Mouse (Mus musculus): ENCODE data around the gene Numa1. TPM values are rescaled to one million over a fixed set of nuclear protein-coding genes. Genes with fewer than 3 reads are reported as not detected.
A peak's percentile ranks its signal among the peaks of the same experiment; 100 is the strongest.
"Not testable (repeated sequence)": the region's sequence is repeated elsewhere in the genome, so short reads cannot be mapped to it uniquely, and the experiment has no call there.

Gene Numa1
- total RNA-seq, 2 experiments from 2014 or later = 73.4 to 75.3 TPM

DNA sequence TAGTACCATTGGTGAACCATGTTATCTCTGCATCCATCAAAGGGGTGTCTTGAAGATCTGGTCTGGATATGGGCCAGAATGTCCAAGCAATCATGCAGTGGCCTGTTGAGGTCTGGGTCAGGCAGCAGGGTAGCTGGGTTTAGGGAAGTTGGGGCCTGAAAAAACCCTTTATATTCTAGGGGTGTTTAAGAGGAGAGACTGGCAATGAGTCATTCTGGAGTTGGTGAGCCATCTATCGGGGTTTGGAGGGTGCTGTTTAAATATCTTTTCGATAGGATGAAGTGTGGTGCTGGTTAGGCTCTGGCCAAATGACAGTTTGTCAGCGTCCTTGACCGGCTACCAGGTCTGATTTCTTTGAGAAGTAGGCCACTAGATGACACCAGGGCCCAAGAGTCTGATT is 2.0 kb downstream of the Numa1 start:
- DNase-seq (ENCODE audit: low spot score in 2 of 2) = no peak

DNA sequence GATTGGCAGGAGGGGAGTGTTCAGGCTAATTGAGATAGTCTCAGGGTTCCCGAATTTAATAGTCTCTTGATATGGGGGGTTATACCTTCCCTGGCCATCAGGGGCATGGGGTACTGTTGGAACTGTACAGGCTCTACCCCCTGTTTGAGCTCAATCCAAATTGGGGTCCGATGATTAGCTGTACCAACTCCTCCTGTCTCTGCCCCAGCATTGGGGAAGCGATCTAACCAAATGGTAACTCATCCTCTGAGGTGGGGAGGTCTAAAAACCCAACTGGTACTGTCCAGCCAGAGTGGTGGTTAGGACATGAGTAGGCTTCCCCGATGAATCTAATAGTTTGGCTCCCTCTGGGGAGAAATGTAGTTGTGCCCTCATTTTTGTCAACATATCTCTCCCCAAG is 3.1 kb downstream of the Numa1 start:
- DNase-seq (ENCODE audit: low spot score in 2 of 2) = no peak

DNA sequence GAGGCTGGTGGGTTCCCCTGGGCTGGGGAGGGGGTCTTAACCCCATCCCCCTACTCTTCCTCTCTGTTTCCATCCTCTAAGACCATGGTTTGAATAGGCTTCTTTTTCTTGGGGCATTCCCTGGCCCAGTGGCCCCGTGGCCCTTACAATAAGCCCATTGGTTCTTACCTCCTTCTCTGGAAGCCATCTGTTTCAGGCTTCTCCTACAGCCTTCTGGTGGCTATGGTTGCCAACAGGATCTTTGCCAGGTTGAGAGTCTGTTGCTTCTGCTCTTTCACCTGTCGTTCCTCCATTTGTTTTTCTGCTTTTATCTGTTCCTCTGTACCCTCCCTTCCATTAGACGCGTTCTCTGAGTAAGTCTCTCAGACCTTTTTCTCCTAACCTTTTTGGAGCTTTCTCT is 3.7 kb downstream of the Numa1 start:
- peak; percentile 36 to 45 for DNase-seq (ENCODE audit: low spot score in 2 of 2)

DNA sequence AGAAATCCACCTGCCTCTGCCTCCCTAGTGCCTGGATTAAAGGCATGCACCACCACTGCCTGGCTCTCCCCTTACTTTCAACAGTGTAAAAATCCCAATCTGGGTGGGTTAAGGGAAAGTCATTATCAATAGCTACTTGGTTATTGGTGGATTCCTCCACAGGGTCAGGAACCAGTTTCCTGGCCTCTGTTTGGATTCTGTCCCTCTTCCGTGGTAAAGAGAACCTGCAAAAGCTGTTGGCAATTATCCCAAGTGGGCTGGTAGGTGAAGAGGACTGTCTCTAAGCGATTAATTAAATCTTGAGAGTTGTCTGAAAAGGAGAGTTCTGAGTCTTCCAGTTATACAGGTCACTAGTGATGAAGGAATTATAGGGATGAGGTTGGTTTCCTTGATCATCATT is 4.4 kb downstream of the Numa1 start:
- no peak for DNase-seq (ENCODE audit: low spot score in 2 of 2)

DNA sequence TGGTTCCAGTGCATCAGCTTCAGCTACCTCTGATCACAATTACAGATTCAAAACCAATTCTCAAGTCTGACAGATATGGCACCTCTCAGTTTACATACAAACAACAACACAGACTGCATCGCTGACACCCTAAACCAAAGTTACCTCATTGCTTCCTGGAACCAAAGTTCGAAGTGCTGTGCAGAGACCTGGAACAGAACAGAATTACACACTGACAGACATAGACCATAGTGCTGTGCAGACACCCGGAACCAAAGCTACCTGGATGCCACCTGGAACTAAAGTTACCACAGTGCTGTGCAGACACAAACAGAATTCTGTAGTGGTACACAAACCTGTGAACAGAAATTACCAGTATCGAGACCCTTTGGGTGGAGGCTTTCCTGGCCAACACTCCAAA is 5.8 kb downstream of the Numa1 start:
- DNase-seq (ENCODE audit: low spot score in 2 of 2) = no peak

DNA sequence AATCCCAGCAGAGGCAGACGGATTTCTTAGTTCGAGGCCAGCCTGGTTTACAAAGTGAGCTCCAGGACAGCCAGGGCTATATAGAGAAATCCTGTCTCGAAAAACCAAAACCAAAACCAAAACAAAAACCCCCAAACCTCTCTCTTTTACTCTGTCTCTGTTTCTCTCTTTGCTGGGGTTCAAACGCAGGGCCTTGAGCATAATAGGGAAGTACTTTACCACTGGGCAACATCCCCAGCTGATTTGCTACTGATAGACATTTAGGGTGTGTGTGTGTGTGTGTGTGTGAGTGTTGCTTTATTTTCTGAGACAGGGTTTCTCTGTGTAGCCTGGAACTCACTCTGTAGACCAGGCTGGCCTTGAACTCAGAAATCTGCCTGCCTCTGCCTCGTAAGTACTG is 15.1 kb downstream of the Numa1 start:
- not testable (repeated sequence) for DNase-seq (ENCODE audit: low spot score in 2 of 2)

DNA sequence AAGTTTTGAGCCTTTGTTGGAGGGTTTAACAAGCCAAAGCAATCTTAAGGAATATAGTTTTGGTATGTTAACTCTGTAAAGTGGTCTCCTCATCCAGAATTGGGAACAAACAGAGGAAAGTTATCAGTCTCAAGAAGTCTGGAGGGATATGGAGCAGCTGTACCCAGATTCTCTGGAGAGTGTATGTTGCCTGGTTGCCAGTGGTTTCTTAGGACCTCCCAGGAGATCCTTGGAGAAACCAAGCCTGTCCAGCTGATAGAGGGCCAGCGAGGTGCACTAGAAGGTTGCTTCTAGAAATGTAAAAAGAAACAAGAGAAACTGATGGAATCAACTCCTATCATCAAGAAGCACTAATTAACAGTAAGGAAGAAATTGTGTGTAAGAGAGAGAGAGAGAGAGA is 17.7 kb downstream of the Numa1 start:
- no peak for DNase-seq (ENCODE audit: low spot score in 2 of 2)

DNA sequence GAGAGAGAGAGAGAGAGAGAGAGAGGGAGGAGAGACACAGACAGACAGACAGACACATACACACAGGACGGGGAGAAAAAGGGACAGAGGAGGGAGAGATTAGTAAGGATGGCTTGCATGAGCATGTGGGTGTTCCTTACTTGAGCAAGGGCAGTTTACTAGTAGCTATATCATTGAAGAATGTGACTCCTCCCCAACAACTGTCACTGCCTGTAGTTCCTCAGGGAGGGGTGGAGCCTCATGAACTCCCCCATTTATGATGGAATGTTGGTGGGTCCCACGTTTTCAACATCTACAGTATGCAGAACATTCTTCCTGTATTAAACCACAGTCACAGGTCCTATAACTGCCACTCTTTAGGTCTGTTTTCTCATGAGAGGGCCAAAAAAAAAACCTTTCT is 18.2 kb downstream of the Numa1 start:
- DNase-seq (ENCODE audit: low spot score in 2 of 2) = no peak

DNA sequence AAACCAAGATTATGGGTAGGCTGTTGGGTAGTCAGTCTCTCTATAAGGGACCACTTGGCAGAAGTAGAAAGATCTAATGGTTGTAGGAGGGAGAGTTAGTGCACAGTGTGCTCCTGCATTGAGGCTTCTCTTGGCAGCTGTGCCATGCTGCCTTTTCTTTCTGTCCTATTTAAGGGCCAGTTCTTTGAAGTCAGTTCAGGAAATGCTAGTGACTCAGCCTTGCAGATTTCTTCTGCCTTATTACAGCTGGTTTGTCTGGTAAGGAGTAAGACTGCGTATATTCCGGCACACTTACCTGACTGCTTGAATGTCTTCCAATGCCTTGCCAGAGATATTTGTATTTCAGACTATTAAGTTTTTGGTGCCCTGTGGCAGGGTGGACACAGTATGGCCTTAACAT is 20.3 kb downstream of the Numa1 start:
- DNase-seq (ENCODE audit: low spot score in 2 of 2) = no peak

DNA sequence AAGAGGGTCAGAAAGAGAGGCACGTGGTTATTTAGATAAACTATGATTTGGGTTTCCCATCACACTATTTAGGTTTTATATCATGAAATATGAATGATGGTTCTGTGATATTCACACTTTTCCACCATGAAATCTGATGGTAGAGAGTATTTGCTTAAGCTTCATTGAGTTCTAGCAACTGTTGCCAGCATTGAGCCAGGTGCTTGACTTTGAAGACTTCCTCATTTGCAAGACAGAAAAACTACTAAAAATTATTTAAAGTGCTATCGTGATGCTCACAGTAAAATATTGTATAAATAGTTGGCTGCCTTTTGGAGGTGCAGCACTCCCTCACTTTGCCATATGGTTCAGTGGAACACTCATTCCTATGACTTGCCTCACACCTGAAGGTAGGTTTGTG is 21.4 kb downstream of the Numa1 start:
- no peak for DNase-seq (ENCODE audit: low spot score in 2 of 2)

DNA sequence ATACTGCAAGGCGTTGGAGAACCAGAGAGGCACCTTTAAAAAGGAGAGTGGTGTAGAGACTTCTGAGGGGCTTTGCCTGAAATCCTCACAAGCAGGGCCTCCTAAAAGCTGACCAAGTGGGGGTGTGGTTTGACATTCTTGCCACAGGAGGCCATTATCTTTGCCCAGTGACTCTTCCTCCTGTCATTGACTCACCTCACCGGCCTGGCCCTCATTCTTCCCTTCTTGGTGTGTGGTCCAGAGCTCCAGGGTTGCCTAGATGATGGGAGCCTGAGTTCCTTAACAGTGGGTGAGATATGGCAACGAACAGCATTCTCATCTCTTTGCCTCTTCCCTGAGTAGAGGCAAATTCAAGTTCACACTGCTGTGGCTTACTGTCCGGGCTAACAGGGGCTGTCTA is 22.0 kb downstream of the Numa1 start:
- no peak for DNase-seq (ENCODE audit: low spot score in 2 of 2)

DNA sequence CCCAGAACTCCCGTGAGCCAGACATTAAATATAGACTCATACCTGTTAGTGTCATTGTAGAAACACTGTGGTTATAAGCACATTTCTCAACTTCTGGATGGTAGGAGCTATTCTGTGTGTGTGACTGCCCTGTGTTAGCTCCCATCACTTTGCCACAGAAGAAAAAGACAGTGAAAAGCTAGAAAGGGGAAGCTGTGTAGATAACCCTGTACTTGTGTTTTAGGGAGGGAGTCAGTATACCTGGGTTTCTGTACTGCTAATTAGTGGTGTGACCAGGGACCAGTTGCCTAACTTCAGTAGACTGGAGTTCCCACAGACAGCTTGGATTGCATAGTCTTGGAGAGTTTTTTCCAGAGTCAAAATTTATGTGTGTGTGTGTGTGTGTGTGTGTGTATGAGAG is 22.6 kb downstream of the Numa1 start:
- DNase-seq (ENCODE audit: low spot score in 2 of 2) = no peak

DNA sequence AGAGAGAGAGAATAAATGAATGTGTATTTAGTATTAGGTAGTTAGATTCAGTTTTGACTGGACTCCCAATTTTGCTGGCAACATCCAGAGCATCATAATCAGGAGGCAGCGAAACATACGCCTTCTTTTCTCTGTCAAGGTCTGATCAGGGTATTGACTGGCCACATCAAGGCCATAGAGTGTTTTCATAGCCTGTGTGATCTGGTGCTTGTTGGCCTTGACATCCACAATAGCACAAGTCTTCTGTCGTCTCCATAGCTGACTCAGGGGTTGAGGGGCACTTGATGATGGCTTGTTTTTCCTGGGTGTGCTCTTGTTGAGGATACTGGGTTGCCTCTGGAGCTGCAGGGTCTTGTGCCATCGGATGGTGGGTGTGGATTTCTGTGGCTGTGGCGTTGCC is 23.0 kb downstream of the Numa1 start:
- no peak for DNase-seq (ENCODE audit: low spot score in 2 of 2)

DNA sequence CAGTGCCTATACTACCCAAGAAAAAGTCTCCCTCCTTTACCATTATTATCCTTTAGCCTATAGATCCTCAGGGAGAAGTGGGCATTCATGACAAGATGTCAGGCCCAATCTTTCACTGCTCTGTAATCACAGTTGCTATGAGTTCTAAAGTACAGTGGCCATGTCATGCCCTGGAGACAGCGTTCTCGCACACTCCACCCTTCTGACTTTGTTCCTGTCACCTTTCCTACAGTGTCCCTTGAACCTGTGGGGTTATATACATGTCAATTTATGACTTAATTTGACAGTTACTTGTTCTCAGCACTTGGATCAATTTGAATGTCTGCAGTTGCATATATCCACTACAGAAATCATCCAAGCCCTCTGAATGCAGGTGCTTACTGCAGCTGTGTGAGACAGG is 28.9 kb downstream of the Numa1 start:
- no peak for DNase-seq (ENCODE audit: low spot score in 2 of 2)

DNA sequence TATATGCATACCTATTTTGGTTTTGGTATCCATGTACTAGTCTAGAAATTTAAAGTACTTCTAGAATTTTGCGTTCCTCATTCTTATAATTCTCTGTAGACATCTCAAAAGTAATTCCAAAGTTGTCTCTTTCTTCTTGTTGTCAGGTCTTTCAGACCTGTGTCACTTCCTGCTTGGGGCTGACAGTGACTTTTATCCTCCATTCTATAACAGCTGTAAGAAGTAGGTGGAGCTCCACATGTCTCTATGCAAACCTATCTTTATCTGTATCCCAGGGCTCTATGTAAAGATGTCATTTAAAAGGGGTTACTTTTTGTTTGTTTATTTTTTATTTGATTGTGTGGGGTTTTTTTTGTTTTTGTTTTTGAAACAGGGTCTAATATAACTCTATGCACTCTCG is 29.7 kb downstream of the Numa1 start:
- DNase-seq (ENCODE audit: low spot score in 2 of 2) = no peak

DNA sequence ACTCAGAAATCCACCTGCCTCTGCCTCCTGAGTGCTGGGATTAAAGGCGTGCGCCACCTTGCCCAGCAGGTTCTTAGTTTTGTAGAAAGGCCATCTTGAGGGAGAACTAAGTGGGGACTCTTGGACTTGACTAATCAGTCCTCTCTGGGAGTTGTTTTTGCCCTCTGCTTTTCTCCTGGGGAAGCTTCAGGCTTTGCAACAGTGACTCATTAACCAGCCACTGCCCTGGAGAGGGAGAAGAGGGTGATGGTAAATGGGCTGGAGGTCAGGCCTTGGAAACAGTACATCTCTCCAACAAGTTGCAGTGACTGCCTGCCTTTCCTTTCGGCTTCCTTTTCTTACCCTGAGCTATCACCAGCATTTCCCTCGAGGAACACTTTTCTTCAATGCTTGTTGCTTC is 30.6 kb downstream of the Numa1 start:
- DNase-seq (ENCODE audit: low spot score in 2 of 2) = no peak

DNA sequence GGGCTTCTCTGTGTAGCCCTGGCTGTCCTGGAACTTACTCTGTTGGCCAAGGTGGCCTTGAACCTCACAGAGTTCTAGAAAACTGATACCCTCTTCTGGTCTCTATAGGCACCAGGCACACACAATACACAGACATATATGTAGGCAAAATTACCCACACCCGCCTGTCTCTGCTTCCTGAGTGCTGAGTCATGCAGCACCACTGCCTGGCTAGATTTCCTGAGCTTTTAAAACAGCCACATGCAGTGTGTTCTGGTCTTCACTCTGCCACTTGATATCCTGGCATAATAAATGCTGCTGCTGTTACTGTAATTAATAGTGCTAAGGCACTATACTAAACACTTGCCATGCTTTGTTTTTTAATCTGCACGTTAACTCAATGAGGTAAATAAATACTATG is 31.7 kb downstream of the Numa1 start:
- DNase-seq (ENCODE audit: low spot score in 2 of 2) = no peak

DNA sequence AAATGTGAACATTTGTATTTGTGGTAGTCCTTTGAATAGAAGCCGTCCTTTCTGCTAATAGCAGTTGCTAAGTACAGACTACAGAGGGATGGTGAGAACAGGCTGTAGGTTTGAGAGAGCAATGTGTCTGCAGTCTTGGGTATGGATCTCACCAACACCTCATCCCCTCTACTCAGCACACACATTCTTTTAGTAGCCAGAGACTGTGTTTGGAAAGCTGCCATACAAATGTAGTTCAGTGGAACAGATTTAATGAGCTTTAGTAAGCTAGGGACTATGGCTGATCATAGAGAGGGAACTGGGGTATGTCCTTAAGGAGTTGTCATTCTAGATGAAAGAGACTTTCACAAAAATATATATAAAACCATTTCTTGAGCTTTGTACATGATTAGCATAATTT is 33.3 kb downstream of the Numa1 start:
- no peak for DNase-seq (ENCODE audit: low spot score in 2 of 2)

DNA sequence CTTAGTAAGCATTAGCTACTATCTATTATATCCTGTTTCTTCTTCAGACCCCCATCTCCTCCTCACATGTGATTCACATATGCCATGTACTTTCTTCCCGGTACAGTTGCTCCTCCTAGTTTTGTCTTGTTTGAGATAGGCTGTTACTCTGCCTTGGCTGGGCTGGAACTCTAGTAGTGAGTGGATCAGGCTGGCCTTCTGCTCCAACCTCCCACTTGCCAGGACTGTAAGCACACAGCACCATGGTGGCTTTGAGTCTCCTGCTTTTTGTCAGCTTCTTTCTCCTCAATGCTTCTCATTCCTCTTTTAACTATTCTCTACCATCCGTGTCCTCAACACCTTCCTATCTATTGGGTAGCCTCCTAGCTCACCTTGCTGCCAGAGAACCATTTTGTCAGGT is 34.8 kb downstream of the Numa1 start:
- no peak for DNase-seq (ENCODE audit: low spot score in 2 of 2)

DNA sequence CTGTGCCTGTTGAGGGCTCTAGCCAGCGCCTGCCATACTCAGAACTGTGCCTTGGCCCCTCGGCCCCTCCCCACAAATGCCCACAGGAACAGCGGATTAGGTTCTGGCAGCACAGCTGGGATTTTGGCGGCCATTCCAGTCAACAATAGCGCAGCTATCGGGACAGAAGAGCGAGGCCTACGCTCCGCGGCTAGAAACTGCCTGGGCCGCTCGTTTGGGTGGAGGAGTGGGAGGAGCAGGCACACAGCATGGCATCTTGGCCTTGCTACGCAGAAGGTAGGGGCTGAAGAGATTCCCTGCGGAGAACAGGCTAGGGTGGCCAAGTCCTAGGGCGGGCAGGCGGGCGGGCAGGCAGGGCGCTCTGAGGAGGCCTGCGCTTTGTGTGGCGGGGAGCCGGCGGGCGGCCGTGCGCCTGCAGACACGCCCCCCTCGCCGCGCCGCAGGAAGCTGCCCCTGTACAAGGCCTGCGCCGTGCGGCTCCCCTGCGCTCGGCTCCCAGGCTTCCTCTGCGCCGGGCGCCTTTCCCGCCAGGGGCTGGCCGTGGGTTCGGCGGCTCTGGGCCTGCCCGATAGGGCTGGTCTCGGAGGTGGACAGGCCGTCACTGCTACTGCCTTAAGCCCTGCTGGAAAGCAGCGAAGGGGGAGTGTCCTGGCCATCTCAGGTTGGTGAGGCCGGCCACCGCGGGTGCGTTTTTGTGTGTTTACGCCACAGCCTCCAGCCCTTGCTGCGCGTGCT is 36.0 kb downstream of the Numa1 start:
- DNase-seq (ENCODE audit: low spot score in 2 of 2) = peak; percentile 84 to 86

DNA sequence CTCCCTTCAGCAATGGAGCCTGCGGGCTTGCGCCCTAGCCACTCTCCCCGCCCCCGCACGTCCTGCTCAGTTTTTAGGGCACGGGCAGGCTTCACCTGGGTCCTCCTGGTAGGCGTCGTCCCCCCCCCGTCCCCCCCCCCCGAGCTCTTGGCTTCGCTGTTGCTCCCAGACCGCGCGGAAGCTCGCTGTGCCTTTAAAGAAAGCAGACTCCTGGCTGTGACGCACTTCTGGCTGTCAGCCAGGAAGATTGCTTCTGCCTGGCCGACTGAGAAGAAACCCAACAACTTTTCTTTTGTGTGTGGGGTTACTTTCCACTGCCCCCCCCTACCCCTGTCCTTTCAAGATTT is 36.5 kb downstream of the Numa1 start:
- peak; percentile 84 to 93 for DNase-seq (ENCODE audit: low spot score in 2 of 2)

DNA sequence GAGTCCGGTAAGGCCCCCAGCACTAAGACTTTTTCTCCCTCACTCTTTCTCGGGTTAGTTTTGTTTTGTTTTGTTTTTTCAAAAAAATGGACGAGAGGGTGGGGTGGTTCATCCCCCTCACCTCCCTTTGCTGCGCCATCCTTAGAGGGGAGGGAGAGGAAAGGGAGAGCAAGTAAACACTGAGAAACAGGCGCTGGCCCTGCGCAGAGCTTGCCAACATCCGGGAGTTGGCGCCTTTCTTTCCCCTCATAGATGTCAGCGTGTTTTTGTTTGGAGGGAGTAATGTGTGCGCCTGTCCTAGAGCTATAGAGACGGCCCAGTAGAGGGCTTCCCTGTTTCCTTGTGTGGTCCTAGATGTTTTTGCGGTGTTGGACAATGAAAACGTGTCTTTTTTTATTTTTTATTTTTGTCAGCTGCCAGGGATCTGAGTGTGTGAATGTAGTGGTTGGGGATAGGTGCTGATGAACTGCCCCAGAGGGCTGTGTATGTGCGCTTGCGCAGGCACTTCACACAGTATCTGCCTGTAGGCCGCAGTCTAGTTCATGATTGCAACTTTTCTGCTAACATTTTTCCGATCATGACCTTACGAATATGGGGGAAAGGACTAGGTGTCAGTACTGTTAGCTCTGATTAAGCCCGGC is 37.0 kb downstream of the Numa1 start:
- peak; percentile 85 for DNase-seq (ENCODE audit: low spot score in 2 of 2)

DNA sequence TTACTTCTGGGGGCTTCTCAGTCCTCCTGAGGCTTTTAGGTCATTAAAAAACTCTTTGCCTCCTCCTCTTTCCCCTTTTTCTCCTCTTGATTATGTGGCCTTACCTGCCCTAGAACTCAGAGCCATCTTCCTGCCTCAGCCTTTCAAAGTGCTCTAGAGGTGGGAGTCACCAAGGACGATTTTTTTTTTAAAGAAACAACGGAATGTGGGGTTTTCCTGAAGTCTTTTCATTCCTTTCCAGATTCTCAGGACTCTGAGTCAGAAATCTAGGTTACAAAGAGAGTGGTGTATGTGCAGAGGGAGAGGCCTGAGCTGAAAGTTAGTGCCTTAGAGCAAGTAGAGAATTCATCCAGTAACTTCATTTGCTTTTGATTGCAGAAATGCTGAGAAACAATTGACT is 37.8 kb downstream of the Numa1 start:
- DNase-seq (ENCODE audit: low spot score in 2 of 2) = no peak
